Mouse (Mus musculus) retina, postnatal 7 days (tissue): Measurements from ENCODE around the gene Xrcc3.

ENCODE experiments used
- DNase-seq: peaks from one replicate; pipeline ENCODE4 v3.0.0-alpha.2; 2012; ENCODE audit warnings: low read depth, low spot score

Xrcc3 gene

GRCm38 (mm10) chr12:111774156-111774555 is 39.5 kb downstream of the Xrcc3 start:
- no peak for DNase-seq

- no peak for DNase-seq
Observed at GRCm38 (mm10) chr12:111770651-111771050, 43.0 kb downstream of the Xrcc3 start.

- no peak for DNase-seq
Observed at GRCm38 (mm10) chr12:111769816-111770577, 43.7 kb downstream of the Xrcc3 start.

GRCm38 (mm10) chr12:111769306-111769705 is 44.4 kb downstream of the Xrcc3 start:
- DNase-seq = no peak

GRCm38 (mm10) chr12:111768322-111768928 is 45.2 kb downstream of the Xrcc3 start:
- DNase-seq = no peak

- no peak for DNase-seq
Observed at GRCm38 (mm10) chr12:111766313-111767236, 47.1 kb downstream of the Xrcc3 start.

- DNase-seq = no peak
Observed at GRCm38 (mm10) chr12:111762620-111763280, 50.9 kb downstream of the Xrcc3 start.

GRCm38 (mm10) chr12:111760306-111760908 is 53.3 kb downstream of the Xrcc3 start:
- no peak for DNase-seq

GRCm38 (mm10) chr12:111759176-111760061 is 54.3 kb downstream of the Xrcc3 start:
- DNase-seq = peak; percentile 17

- DNase-seq = peak; percentile 58
Observed at GRCm38 (mm10) chr12:111758381-111759175, 55.1 kb downstream of the Xrcc3 start, which contains the start of gene Klc1. Gene Klc1 (plus strand): TSS chr12:111758849.

- no peak for DNase-seq
Observed at GRCm38 (mm10) chr12:111757561-111758325, 55.9 kb downstream of the Xrcc3 start.

GRCm38 (mm10) chr12:111756698-111757082 is 57.0 kb downstream of the Xrcc3 start:
- no peak for DNase-seq

- no peak for DNase-seq
Observed at GRCm38 (mm10) chr12:111756082-111756697, 57.5 kb downstream of the Xrcc3 start.

GRCm38 (mm10) chr12:111755231-111755630 is 58.4 kb downstream of the Xrcc3 start:
- no peak for DNase-seq

- no peak for DNase-seq
Observed at GRCm38 (mm10) chr12:111754710-111755109, 59.0 kb downstream of the Xrcc3 start.

GRCm38 (mm10) chr12:111753347-111753746 is 60.3 kb downstream of the Xrcc3 start:
- no peak for DNase-seq
